In the genomic region with DNA sequence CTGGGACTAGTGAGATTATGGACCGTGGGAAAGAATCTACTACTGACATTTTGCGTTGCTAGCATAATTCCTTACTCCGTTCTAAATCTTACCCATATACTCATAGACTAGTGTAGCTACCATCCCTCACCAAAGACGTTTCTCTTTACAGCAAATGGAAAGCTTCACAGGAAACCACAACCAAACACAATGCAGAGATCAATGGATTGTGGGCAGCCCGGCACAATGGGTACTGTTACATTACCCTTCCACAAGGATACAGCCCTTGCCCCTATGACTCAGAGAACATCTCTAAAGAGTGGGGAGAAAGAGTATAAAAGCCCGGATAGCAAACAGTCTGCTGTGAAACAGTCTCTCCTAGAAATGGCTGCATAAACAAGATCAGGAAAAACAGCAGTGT, we compare ENCODE assay signal across 22 mouse cellular contexts. TPM values are rescaled to one million over a fixed set of nuclear protein-coding genes. Genes with fewer than 3 reads are reported as not detected.
DNase-seq lines count a peak whose midpoint lies in the region; ATAC-seq lines count a peak whose summit lies in the region.
"Had no signal": no experiment of that assay in that cellular context is flagged by ENCODE, and none has a peak within 500 bp of the region (broad histone marks: within the 10 kb centered on the region; RNA-seq: fewer than 3 reads in every experiment).

No protein-coding gene starts in this region.

- intact Hi-C loops in heart, postnatal 14 days (cut with DNase I) = no loop called here

- ATAC-seq in activated CD4-positive, CD25-positive, alpha-beta regulatory T cell, adult 4 months = peak; percentile 75
- ATAC-seq: forebrain, embryonic 16.5 days; intestine, embryonic 16.5 days; midbrain, embryonic 16.5 days had no signal

- DNase-seq in 416B (ENCODE audit: low read depth) = peak; percentile 17
- peak; percentile 43 to 57 for DNase-seq in CD8-positive naive resting alpha-beta T cell, adult 2 months (ENCODE audit: low read depth in 2 of 2, low spot score in 2 of 2)
- peak; percentile 49 for DNase-seq in thymus, postnatal 14 days
- no peak for DNase-seq in c-Kit-positive CD71-positive TER-119-positive erythroid progenitor cells, embryonic 14.5 days (ENCODE audit: low spot score)
- DNase-seq in lung, postnatal 14 days = no peak
- DNase-seq in urinary bladder, postnatal 10 days (ENCODE audit: low spot score) = no peak
- DNase-seq in heart, postnatal 14 days = no peak
- DNase-seq: adrenal gland, postnatal 14 days; cerebellum, adult 18-20 months; cerebellum, postnatal 10 days; gastrocnemius, postnatal 10 days; heart, postnatal 10 days; kidney, adult 8-10 months; layer of hippocampus, adult 9-11 months; liver, embryonic 13.5 days; lung, adult 18-20 months; lung, postnatal 10 days; right cerebral cortex, postnatal 4 days had no signal

RNA-seq across cellular contexts. Expression of gene Foxn3, which starts 13.3 kb away (rescaled TPM):
- 100 to 1,000 TPM in 1 of 2 experiments, 10 to 100 TPM in 1; 91.7 to 138 TPM for polyA plus RNA-seq in activated CD4-positive, CD25-positive, alpha-beta regulatory T cell, adult 4 months (2017; shearing (Covaris generic))
- total RNA-seq in heart, postnatal 14 days (2021) = 100 to 1,000 TPM; 126 to 142 TPM

Comparison
In these comparisons a context has a peak if more than half of its experiments do, and no peak if none do; other contexts are left out.
1. DNase-seq: peak in 416B (single experiment), CD8-positive naive resting alpha-beta T cell, adult 2 months (2 of 2) and thymus, postnatal 14 days (single experiment); none in c-Kit-positive CD71-positive TER-119-positive erythroid progenitor cells, embryonic 14.5 days (single experiment), lung, postnatal 14 days (single experiment), urinary bladder, postnatal 10 days (single experiment) and heart, postnatal 14 days (0 of 2).